Mouse (Mus musculus) liver, embryonic 13.5 days (tissue): Measurements from ENCODE around the gene Rbp7. TPM values are rescaled to one million over a fixed set of nuclear protein-coding genes. Genes with fewer than 3 reads are reported as not detected.
"Not testable (repeated sequence)": the region's sequence is repeated elsewhere in the genome, so short reads cannot be mapped to it uniquely, and the experiment has no call there.

Source experiments
- ATAC-seq: fragments of 200-750 bp; cut with Nextera tagmentation; 2 replicates; pipeline ENCODE4 v1.8.0; 2017; ENCODE audit warnings: low read depth, mild to moderate bottlenecking, moderate number of reproducible peaks, moderate library complexity
- DNase-seq: peaks from one replicate; pipeline ENCODE4 v3.0.0; 2022
- H3K27ac ChIP-seq: fragments of 300-500 bp; sonication (generic); 2 replicates; pipeline ENCODE4 v1.5.1; 2015; ENCODE audit warnings: moderate library complexity, mild to moderate bottlenecking, inconsistent platforms
- H3K27me3 ChIP-seq: fragments of 300-500 bp; sonication (generic); 2 replicates; pipeline ENCODE4 v1.6.1; 2015; ENCODE audit warnings: mild to moderate bottlenecking, inconsistent platforms
- H3K36me3 ChIP-seq: fragments of 300-500 bp; sonication (generic); 2 replicates; pipeline ENCODE4 v1.6.1; 2015; ENCODE audit warnings: mild to moderate bottlenecking, inconsistent platforms
- H3K4me1 ChIP-seq: fragments of 300-500 bp; sonication (generic); replicated peaks from 2 replicates; pipeline ENCODE4 v1.6.1; 2015; ENCODE audit warnings: inconsistent platforms
- H3K4me2 ChIP-seq: fragments of 300-500 bp; sonication (generic); 2 replicates; pipeline ENCODE4 v1.6.1; 2015; ENCODE audit warnings: inconsistent platforms, mild to moderate bottlenecking, moderate library complexity
- H3K4me3 ChIP-seq: fragments of 300-500 bp; sonication (generic); replicated peaks from 2 replicates; pipeline ENCODE4 v1.5.1; 2015; ENCODE audit warnings: mild to moderate bottlenecking, inconsistent platforms
- H3K9ac ChIP-seq: fragments of 300-500 bp; sonication (generic); 2 replicates; pipeline ENCODE4 v1.6.1; 2015; ENCODE audit warnings: mild to moderate bottlenecking, inconsistent platforms
- H3K9me3 ChIP-seq: fragments of 300-500 bp; sonication (generic); replicated peaks from 2 replicates; pipeline ENCODE4 v1.6.1; 2016; ENCODE audit warnings: inconsistent platforms
- WGBS: fragments of 180-500 bp; shearing (Covaris S2); methylation state at CpG from one replicate; pipeline ENCODE4 v1.1.7; 2015; ENCODE audit not compliant: insufficient replicate concordance; 5-methylcytosine and 5-hydroxymethylcytosine counted together
- polyA plus RNA-seq: library from polyadenylated mRNA; unstranded; fragments of >200 nt; fragmentation: Nextera tagmentation; extraction: Ambion mirVana; gene quantifications from 2 replicates; pipeline ENCODE4 v1.2.1, GENCODE M21; 2015

Gene Rbp7
- polyA plus RNA-seq, 1 experiment from 2014 or later, result not detected

GRCm38 (mm10) chr4:149454263-149454662 is 515 bp downstream of the Rbp7 start:
- no peaks in the 10 kb centered on the region for H3K9me3 ChIP-seq
- no peak overlapping the region for H3K9ac ChIP-seq
- WGBS, result 73% methylated on average over 17 of the region's 17 CpGs
- no peaks in the 10 kb centered on the region for H3K36me3 ChIP-seq
- ATAC-seq, result no peak
- no peak for DNase-seq
- no peak overlapping the region for H3K4me2 ChIP-seq
- H3K4me3 ChIP-seq, result no peak overlapping the region
- H3K27ac ChIP-seq, result no peak overlapping the region
- no peaks in the 10 kb centered on the region for H3K4me1 ChIP-seq
- H3K27me3 ChIP-seq, result no peaks in the 10 kb centered on the region

DNA sequence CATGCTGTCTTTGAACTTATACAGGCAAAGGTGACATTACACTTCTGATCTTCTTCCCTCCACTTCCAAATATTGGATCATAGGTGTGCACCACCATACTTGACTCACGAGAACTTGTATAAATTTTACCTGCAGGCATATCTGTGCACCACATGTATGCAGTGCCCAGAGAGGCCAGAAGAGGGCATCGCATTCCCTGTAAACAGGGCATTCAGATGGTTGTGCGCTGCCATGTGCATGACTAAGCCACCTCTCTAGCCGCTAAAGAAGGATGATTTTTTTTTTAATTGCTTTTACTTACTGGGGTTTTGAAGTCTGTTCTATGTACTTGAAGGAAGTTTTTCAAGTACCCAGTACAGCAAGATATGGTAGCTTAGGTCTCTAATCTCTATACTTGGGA is 1.1 kb downstream of the Rbp7 start:
- Histone ChIP-seq H3K9me3 (no peaks in the 10 kb centered on the region), H3K4me1 (no peaks in the 10 kb centered on the region), H3K4me2 (no peak overlapping the region), H3K27me3 (no peaks in the 10 kb centered on the region), H3K36me3 (no peaks in the 10 kb centered on the region), H3K9ac (no peak overlapping the region), H3K27ac (no peak overlapping the region), H3K4me3 (no peak overlapping the region)
- ATAC-seq (no peak), DNase-seq (peak; percentile 10)
- WGBS, result 59% methylated on average over 4 of the region's 4 CpGs

DNA sequence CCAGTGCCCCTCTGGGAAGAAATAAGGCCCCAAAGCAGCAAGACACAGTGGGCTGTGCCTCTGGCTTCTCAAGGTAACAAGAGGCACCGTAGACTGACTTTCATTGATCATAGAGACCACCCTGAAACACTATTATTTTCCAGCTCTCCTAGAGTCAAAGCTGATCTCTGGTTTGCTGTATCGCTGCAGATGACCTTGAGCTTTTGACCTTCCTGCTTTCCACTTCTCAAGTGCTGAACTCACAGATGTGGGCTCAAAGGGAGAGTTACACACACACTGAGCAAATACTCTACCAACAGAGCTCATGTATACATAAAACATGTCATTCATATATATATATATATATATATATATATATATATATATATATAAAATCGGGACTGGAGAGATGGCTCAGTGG is 4.1 kb downstream of the Rbp7 start:
- no peak overlapping the region for H3K4me2 ChIP-seq
- WGBS, result 72% methylated on average over 3 of the region's 3 CpGs
- H3K4me1 ChIP-seq, result peaks cover 9% of the 10 kb centered on the region
- no peaks in the 10 kb centered on the region for H3K27me3 ChIP-seq
- no peak overlapping the region for H3K9ac ChIP-seq
- DNase-seq (no peak), ATAC-seq (no peak)
- H3K9me3 ChIP-seq, result no peaks in the 10 kb centered on the region
- no peaks in the 10 kb centered on the region for H3K36me3 ChIP-seq
- no peak overlapping the region for H3K4me3 ChIP-seq
- H3K27ac ChIP-seq, result no peak overlapping the region

- WGBS, result 42% methylated on average over 1 of the region's 1 CpGs
- peak overlapping the region; percentile 51; the same call in 1 of the 2 replicates for H3K4me3 ChIP-seq
- no peaks in the 10 kb centered on the region for H3K36me3 ChIP-seq
- H3K9me3 ChIP-seq, result no peaks in the 10 kb centered on the region
- peak overlapping the region; percentile 73; the same call in 1 of the 2 replicates for H3K9ac ChIP-seq
- peak overlapping the region; percentile 65 for H3K27ac ChIP-seq
- H3K4me1 ChIP-seq, result peaks cover 23% of the 10 kb centered on the region
- peak overlapping the region; percentile 77 for H3K4me2 ChIP-seq
- no peak for DNase-seq
- H3K27me3 ChIP-seq, result no peaks in the 10 kb centered on the region
- no peak for ATAC-seq
Measured at GRCm38 (mm10) chr4:149446309-149446708, 8.5 kb downstream of the Rbp7 start.

GRCm38 (mm10) chr4:149445868-149446267 is 8.9 kb downstream of the Rbp7 start:
- peak; percentile 48 for DNase-seq
- Histone ChIP-seq H3K9ac (peak overlapping the region; percentile 73), H3K4me1 (peaks cover 23% of the 10 kb centered on the region), H3K27me3 (no peaks in the 10 kb centered on the region), H3K4me2 (peak overlapping the region; percentile 77), H3K4me3 (peak overlapping the region; percentile 51), H3K9me3 (no peaks in the 10 kb centered on the region), H3K27ac (peak overlapping the region; percentile 65), H3K36me3 (no peaks in the 10 kb centered on the region)
- WGBS, result 5% methylated on average over 11 of the region's 11 CpGs
- peak; percentile 48 for ATAC-seq

GRCm38 (mm10) chr4:149444964-149445701 is 9.6 kb downstream of the Rbp7 start:
- Histone ChIP-seq H3K9ac (peak overlapping the region; percentile 73), H3K4me1 (peaks cover 23% of the 10 kb centered on the region), H3K27me3 (no peaks in the 10 kb centered on the region), H3K27ac (peak overlapping the region; percentile 65), H3K4me2 (peak overlapping the region; percentile 77), H3K9me3 (no peaks in the 10 kb centered on the region), H3K36me3 (no peaks in the 10 kb centered on the region), H3K4me3 (peak overlapping the region; percentile 51)
- DNase-seq (peak; percentile 84), ATAC-seq (peak; percentile 93)
- WGBS, result under 1% methylated on average over 36 of the region's 36 CpGs

- Histone ChIP-seq H3K4me1 (peaks cover 23% of the 10 kb centered on the region), H3K9me3 (no peaks in the 10 kb centered on the region), H3K36me3 (no peaks in the 10 kb centered on the region), H3K4me2 (peak overlapping the region; percentile 77), H3K27ac (peak overlapping the region; percentile 65; the same call in 1 of the 2 replicates), H3K4me3 (peak overlapping the region; percentile 51; the same call in 1 of the 2 replicates), H3K9ac (peak overlapping the region; percentile 73; the same call in 1 of the 2 replicates), H3K27me3 (no peaks in the 10 kb centered on the region)
- DNase-seq (no peak), ATAC-seq (no peak)
- WGBS, result 39% methylated on average over 1 of the region's 1 CpGs
Measured at GRCm38 (mm10) chr4:149444465-149444864, 10.3 kb downstream of the Rbp7 start.

- no peak overlapping the region for H3K4me2 ChIP-seq
- ATAC-seq (no peak), DNase-seq (no peak)
- no peak overlapping the region for H3K9ac ChIP-seq
- H3K4me1 ChIP-seq, result peaks cover 23% of the 10 kb centered on the region
- no peaks in the 10 kb centered on the region for H3K36me3 ChIP-seq
- no peaks in the 10 kb centered on the region for H3K27me3 ChIP-seq
- no peak overlapping the region for H3K27ac ChIP-seq
- WGBS, result 50% methylated on average over 3 of the region's 3 CpGs
- no peak overlapping the region for H3K4me3 ChIP-seq
- no peaks in the 10 kb centered on the region for H3K9me3 ChIP-seq
Measured at GRCm38 (mm10) chr4:149442436-149442835, 12.3 kb downstream of the Rbp7 start.

DNA sequence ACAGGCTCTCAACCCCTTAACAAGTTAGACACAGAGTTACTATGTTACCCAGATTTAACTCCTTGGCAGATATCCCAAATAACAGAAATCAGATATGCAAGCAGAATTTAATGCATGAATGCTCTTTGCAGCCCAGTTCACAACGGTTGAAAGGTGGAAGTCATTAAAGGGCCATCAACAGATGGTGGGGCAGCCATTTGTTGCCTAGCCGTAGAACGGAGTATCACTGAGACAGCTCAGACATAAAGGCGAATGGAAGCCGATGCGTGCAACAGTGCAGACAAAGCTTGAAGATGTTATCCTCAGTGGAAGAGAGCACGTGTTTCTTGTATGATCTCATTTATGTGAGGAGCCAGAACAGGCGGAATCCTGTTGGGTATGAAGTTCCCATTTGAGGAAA is 14.2 kb downstream of the Rbp7 start:
- Histone ChIP-seq H3K27ac (no peak overlapping the region), H3K9me3 (no peaks in the 10 kb centered on the region), H3K9ac (no peak overlapping the region), H3K36me3 (no peaks in the 10 kb centered on the region), H3K27me3 (no peaks in the 10 kb centered on the region), H3K4me1 (peaks cover 14% of the 10 kb centered on the region), H3K4me2 (no peak overlapping the region), H3K4me3 (no peak overlapping the region)
- WGBS, result 63% methylated on average over 8 of the region's 8 CpGs
- DNase-seq (no peak), ATAC-seq (no peak)

- WGBS, result 57% methylated on average over 1 of the region's 1 CpGs
- H3K9ac ChIP-seq, H3K36me3 ChIP-seq, ATAC-seq, H3K9me3 ChIP-seq, H3K4me3 ChIP-seq, DNase-seq, H3K4me2 ChIP-seq, H3K27me3 ChIP-seq, H3K27ac ChIP-seq: not testable (repeated sequence)
- peaks cover 12% of the 10 kb centered on the region for H3K4me1 ChIP-seq
Measured at GRCm38 (mm10) chr4:149431887-149432286, 22.9 kb downstream of the Rbp7 start.

DNA sequence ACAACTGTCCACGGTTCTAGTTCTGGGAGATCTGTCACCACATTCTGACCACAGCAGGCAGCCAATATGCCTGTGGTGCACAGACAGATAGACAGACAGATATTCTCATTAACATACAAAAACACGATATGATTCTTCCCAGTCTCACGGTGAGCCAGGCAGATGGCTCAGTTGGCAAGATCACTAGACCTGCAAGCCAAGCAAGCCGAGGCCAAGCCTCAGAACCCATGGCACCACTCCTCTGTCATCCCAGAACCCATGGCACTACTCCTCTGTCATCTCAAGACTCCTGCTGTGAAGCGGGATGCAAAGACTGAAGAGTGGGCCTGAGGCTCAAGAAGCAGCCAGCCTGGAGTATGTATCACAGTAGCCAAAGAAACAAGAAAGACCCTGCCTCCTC is 25.2 kb downstream of the Rbp7 start:
- WGBS, result 56% methylated on average over 5 of the region's 5 CpGs
- H3K9me3 ChIP-seq, result no peaks in the 10 kb centered on the region
- no peaks in the 10 kb centered on the region for H3K27me3 ChIP-seq
- ATAC-seq, result no peak
- H3K9ac ChIP-seq, result no peak overlapping the region
- H3K4me3 ChIP-seq, result no peak overlapping the region
- no peaks in the 10 kb centered on the region for H3K36me3 ChIP-seq
- DNase-seq, result no peak
- no peak overlapping the region for H3K27ac ChIP-seq
- no peak overlapping the region for H3K4me2 ChIP-seq
- peaks cover 26% of the 10 kb centered on the region for H3K4me1 ChIP-seq
